Mouse (Mus musculus) kidney, adult 2 months (tissue): ENCODE measurements around the gene Ctnna2. TPM values are rescaled to one million over a fixed set of nuclear protein-coding genes. Genes with fewer than 3 reads are reported as not detected.

ENCODE experiments used
- DNase-seq: peaks from one replicate; pipeline ENCODE4 v3.0.0; 2021
- H3K27ac ChIP-seq: fragments of 200-500 bp; 2 replicates; pipeline ENCODE4 v1.5.1; 2012; ENCODE audit warnings: low read depth, low read length, control low read depth, inconsistent platforms; ENCODE audit not compliant: insufficient read depth
- H3K27me3 ChIP-seq: fragments of 200-500 bp; replicated peaks from 2 replicates; pipeline ENCODE4 v1.6.1; 2012; ENCODE audit warnings: mild to moderate bottlenecking, moderate library complexity, low read length, inconsistent platforms; ENCODE audit not compliant: control insufficient read depth, insufficient read depth
- H3K36me3 ChIP-seq: fragments of 200-500 bp; 2 replicates; pipeline ENCODE4 v1.6.1; 2012; ENCODE audit warnings: mild to moderate bottlenecking, moderate library complexity, low read length, inconsistent platforms; ENCODE audit not compliant: control insufficient read depth, insufficient read depth
- H3K4me1 ChIP-seq: fragments of 200-500 bp; 2 replicates; pipeline ENCODE4 v1.6.1; 2011; ENCODE audit warnings: low read length; ENCODE audit not compliant: control insufficient read depth, insufficient read depth
- H3K4me3 ChIP-seq: fragments of 200-500 bp; 2 replicates; pipeline ENCODE4 v1.5.1; 2011; ENCODE audit warnings: mild to moderate bottlenecking, low read depth, low read length, control low read depth; ENCODE audit not compliant: insufficient read depth
- CTCF ChIP-seq: fragments of 200-500 bp; conservative IDR thresholded peaks from 2 replicates; pipeline ENCODE4 v1.5.1; 2011; ENCODE audit warnings: low read depth, mild to moderate bottlenecking, control low read depth, low read length, moderate library complexity, mixed read lengths; ENCODE audit not compliant: insufficient read depth, insufficient read length
- POLR2A ChIP-seq: fragments of 200-500 bp; IDR thresholded peaks from one replicate; pipeline ENCODE4 v1.6.1; 2011; ENCODE audit warnings: low read depth, low read length, control low read depth
- WGBS: fragments of 180-500 bp; shearing (Covaris S2); methylation state at CpG from one replicate; pipeline ENCODE4 v1.1.7; 2018; 5-methylcytosine and 5-hydroxymethylcytosine counted together
- polyA plus RNA-seq: library from polyadenylated mRNA; depleted of rRNA; stranded (reverse); fragments of >200 nt; gene quantifications from 2 replicates; pipeline ENCODE4 v1.2.3, GENCODE M21; 2012

Ctnna2 gene
- polyA plus RNA-seq, 1 experiment: 0.80 TPM

DNA sequence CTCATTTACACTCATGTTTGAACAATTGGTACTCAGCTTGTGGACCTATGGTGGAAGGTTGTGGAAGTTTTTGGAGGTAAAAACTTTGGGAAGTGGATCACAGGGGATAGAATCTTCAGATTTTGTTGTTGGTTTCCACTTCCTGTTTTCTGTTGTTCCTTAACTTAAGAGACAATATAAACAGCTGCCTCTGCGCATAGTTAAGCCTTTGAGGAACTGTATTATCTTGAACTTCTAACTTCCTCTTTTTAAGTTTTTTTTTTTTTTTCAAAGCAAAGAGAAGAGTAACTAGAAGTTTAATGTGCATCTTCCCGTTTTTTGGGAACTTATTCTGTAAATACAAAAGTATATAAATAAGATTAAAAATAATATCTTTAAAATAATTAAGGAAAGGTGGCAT is 644.0 kb downstream of the Ctnna2 start:
- no peaks in the 10 kb centered on the region for H3K4me1 ChIP-seq
- no peaks in the 10 kb centered on the region; the same call in 1 of the 2 replicates for H3K27me3 ChIP-seq
- no peaks in the 10 kb centered on the region for H3K36me3 ChIP-seq
- no peak for TF ChIP-seq CTCF
- no peak for TF ChIP-seq POLR2A
- WGBS: 83% methylated on average over 2 of the region's 2 CpGs
- DNase-seq: no peak
- H3K27ac ChIP-seq: no peak overlapping the region
- H3K4me3 ChIP-seq: no peak overlapping the region

DNA sequence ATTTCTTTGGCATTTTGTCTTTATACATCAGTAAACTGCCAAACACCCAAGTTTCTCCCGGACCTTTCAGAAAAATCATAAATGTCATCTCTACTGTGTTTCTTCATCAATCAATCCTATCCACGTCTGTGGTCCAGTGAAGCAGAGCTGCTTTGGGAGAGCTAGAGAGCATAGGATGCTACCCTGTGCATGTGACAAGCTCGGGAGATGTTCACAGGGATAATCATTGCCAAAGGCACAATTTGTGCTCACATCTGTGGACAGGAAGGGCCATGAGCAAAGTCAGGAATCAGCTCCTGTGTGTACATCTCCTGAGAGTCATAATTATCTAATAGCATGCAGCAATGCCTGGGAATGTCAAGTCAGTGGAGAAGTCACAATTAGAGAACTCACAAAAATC is 654.8 kb downstream of the Ctnna2 start:
- WGBS: 60% methylated on average over 3 of the region's 3 CpGs
- no peak for DNase-seq
- Histone ChIP-seq H3K27ac (no peak overlapping the region), H3K27me3 (no peaks in the 10 kb centered on the region), H3K4me1 (0 out of 2 replicates have a peak, but pooled peaks cover 2% of the 10 kb centered on the region), H3K36me3 (no peaks in the 10 kb centered on the region), H3K4me3 (no peak overlapping the region)
- no peak for TF ChIP-seq POLR2A
- TF ChIP-seq CTCF: no peak

DNA sequence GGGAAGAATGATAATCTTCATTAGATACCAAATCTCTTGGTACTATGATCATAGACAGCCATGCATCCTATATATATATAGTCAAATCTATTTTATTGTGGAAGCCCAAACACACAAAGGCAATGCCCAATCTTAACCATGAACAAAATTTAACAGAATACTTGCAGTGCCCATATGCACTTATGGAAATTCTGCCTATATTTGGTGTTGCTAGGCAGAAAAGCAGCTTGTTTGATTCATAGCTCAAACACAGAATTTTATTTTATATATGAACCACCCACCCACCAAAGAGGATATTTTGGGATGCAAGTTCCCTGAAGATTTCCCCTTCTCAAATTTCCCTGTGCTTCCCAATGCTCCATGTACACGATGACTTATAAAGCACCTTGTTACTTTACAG is 655.2 kb downstream of the Ctnna2 start:
- Histone ChIP-seq H3K36me3 (no peaks in the 10 kb centered on the region), H3K27me3 (no peaks in the 10 kb centered on the region), H3K4me3 (no peak overlapping the region), H3K27ac (no peak overlapping the region), H3K4me1 (0 out of 2 replicates have a peak, but pooled peaks cover 2% of the 10 kb centered on the region)
- WGBS: 70% methylated on average over 1 of the region's 1 CpGs
- no peak for DNase-seq
- TF ChIP-seq POLR2A (no peak), CTCF (no peak)

DNA sequence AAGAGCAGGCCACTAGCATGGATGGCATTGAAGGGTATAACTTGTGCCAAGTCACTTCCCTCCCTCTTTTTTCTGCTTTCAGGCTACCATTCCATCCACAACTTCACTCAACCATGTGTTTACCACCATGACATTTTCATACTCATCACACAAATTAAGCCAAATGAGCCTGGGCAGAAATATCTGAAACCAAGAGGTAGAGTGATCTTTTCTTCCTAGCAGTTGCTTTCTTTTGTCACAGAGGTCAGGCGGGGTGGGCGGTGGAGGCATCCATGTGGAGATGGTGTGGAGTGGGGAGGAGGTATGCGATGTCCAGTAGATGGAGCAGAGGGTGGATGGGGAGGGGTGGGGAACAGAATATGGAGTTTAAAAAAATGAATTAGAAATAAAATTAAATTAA is 672.7 kb downstream of the Ctnna2 start:
- 78% methylated on average over 3 of the region's 3 CpGs for WGBS
- Histone ChIP-seq H3K4me1 (no peaks in the 10 kb centered on the region), H3K27ac (no peak overlapping the region), H3K27me3 (no peaks in the 10 kb centered on the region), H3K4me3 (no peak overlapping the region), H3K36me3 (no peaks in the 10 kb centered on the region)
- TF ChIP-seq POLR2A (no peak), CTCF (no peak)
- no peak for DNase-seq

DNA sequence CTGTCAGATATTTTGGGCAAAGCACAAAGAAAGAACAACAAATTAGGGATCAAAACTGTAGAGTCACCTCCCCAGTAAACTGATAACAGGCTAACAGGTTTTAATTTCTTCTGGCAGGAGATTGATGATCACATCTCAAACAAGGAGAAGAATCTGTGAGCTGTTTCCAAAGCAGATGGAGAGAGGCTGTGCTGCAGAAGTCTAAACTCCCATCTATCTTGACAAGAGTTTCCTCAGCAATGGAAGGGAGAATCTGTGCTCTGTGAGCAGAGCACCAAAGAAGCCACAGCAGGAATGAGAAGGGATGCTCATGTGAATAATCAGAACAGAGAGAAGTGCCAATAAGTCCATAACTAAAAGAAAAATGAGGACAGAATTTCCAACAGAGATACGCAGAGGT is 678.2 kb downstream of the Ctnna2 start:
- TF ChIP-seq CTCF (no peak), POLR2A (no peak)
- DNase-seq: no peak
- H3K36me3 ChIP-seq: no peaks in the 10 kb centered on the region
- no peaks in the 10 kb centered on the region for H3K4me1 ChIP-seq
- 81% methylated on average over 1 of the region's 1 CpGs for WGBS
- no peak overlapping the region for H3K27ac ChIP-seq
- H3K4me3 ChIP-seq: no peak overlapping the region
- no peaks in the 10 kb centered on the region for H3K27me3 ChIP-seq

DNA sequence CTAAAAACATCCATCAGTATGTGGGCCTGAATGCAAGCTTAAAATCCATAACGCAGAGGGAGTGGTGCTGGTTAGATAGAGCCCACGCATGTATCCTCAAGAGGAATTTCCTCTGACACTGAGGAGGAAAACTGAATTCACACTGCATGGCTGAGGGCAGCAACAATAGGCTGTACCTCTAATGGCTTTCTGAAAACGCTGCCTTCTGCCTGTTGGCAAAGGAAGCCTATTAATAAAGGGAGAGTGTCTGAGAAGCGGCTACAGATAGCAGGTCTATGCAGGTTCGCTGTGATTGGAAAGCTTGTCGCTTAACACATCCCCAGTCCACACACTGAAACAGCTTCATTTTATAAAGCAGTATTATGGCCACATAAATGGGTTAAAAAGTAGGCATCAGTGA is 688.1 kb downstream of the Ctnna2 start:
- 78% methylated on average over 6 of the region's 6 CpGs for WGBS
- DNase-seq: no peak
- H3K27ac ChIP-seq: no peak overlapping the region
- H3K4me1 ChIP-seq: no peaks in the 10 kb centered on the region
- H3K4me3 ChIP-seq: no peak overlapping the region
- no peaks in the 10 kb centered on the region for H3K36me3 ChIP-seq
- no peak for TF ChIP-seq POLR2A
- no peak for TF ChIP-seq CTCF
- H3K27me3 ChIP-seq: no peaks in the 10 kb centered on the region; the same call in 1 of the 2 replicates

DNA sequence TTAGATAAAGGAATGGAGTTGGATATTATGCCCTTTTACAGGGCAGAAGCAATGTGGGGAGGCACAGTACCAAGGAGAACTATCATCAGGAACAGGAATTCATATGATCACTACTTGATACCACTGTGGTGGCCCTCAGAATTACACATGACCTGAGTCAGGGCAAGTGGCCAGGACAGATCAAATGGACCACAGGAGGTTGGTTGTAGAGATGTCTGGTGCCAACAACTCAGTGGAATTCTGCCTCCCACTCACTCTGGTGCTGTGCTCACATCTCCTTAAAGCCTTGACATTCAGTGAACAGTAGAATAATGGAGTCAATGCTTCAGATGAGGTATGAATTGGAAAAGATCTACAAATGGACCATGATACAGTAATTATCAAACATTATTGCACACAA is 691.1 kb downstream of the Ctnna2 start:
- H3K4me3 ChIP-seq: no peak overlapping the region
- no peaks in the 10 kb centered on the region; the same call in 1 of the 2 replicates for H3K27me3 ChIP-seq
- H3K27ac ChIP-seq: no peak overlapping the region
- TF ChIP-seq CTCF (no peak), POLR2A (no peak)
- H3K36me3 ChIP-seq: no peaks in the 10 kb centered on the region
- H3K4me1 ChIP-seq: no peaks in the 10 kb centered on the region
- DNase-seq: no peak

DNA sequence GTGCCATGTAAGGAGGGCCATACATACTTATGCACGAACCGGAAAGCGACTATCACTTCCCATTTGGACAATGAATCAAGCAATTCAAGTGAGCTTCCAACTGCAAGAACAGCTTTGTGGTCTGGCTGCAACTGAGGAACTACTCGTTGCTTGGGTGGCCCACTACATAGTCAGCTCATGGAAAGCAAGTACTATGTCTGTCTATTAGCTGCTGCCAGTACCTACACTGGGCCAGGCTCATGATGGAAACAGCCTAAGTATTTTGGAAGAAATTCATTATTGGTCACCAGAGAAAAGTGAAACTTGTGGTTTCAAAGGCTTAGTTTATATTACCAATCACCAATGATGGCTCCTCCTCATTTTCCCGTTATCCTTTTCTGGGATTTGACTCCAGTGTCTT is 693.2 kb downstream of the Ctnna2 start:
- H3K27ac ChIP-seq: no peak overlapping the region
- 78% methylated on average over 5 of the region's 5 CpGs for WGBS
- no peak overlapping the region for H3K4me3 ChIP-seq
- H3K36me3 ChIP-seq: no peaks in the 10 kb centered on the region
- H3K27me3 ChIP-seq: no peaks in the 10 kb centered on the region
- TF ChIP-seq CTCF: no peak
- no peak for TF ChIP-seq POLR2A
- no peak for DNase-seq
- H3K4me1 ChIP-seq: no peaks in the 10 kb centered on the region
